Mouse (Mus musculus): ENCODE data around the gene Entpd1. TPM values are rescaled to one million over a fixed set of nuclear protein-coding genes. Genes with fewer than 3 reads are reported as not detected.

The Entpd1 gene
- polyA plus RNA-seq, 1 experiment from 2014 or later = 13.1 TPM

DNA sequence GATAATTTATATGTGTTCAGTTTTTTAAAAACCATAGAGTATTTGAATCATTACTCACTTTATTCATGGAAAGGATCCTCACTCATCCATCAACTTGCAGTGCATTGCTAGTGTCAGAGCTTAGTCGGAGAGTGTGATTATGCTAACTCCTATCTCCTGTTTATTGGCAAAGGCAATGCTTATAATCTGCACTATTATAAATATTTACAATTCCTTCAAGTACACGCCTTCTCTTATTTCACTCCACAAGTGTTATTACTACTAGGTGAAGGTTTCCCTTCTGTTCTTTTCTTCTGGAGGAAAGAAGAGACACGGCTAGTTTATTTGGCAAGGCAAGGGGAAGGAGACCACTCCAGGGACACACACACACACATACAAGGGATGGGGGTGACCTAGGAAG, 20.0 kb downstream of the Entpd1 start:
- Histone ChIP-seq H3K4me3 (ENCODE audit: low read depth, low read length) (no peak overlapping the region), H3K9ac (ENCODE audit: low read depth, low read length) (no peak overlapping the region), H3K9me3 (replicated peaks; ENCODE audit: control insufficient read depth, low read length) (no peaks in the 10 kb centered on the region), H3K27ac (ENCODE audit: low read depth, low read length) (no peak overlapping the region), H3K4me1 (ENCODE audit: control insufficient read depth, insufficient read depth, low read length) (no peaks in the 10 kb centered on the region), H3K27me3 (ENCODE audit: control insufficient read depth, insufficient read depth, low read length) (no peaks in the 10 kb centered on the region), H3K36me3 (ENCODE audit: control insufficient read depth, insufficient read depth, low read length) (no peaks in the 10 kb centered on the region), H3K4me2 (no peak overlapping the region)
- 63% methylated on average over 3 of the region's 3 CpGs for WGBS (ENCODE audit: insufficient replicate concordance)
- no peak for ATAC-seq (replicated peaks; ENCODE audit: insufficient number of reproducible peaks, low FRiP score, low TSS enrichment)

- Histone ChIP-seq H3K27ac (ENCODE audit: low read depth, low read length) (no peak overlapping the region), H3K4me2 (no peak overlapping the region), H3K9me3 (replicated peaks; ENCODE audit: control insufficient read depth, low read length) (no peaks in the 10 kb centered on the region), H3K4me1 (ENCODE audit: control insufficient read depth, insufficient read depth, low read length) (no peaks in the 10 kb centered on the region), H3K9ac (ENCODE audit: low read depth, low read length) (no peak overlapping the region), H3K27me3 (ENCODE audit: control insufficient read depth, insufficient read depth, low read length) (no peaks in the 10 kb centered on the region), H3K36me3 (ENCODE audit: control insufficient read depth, insufficient read depth, low read length) (no peaks in the 10 kb centered on the region), H3K4me3 (ENCODE audit: low read depth, low read length) (no peak overlapping the region)
- ATAC-seq (replicated peaks; ENCODE audit: insufficient number of reproducible peaks, low FRiP score, low TSS enrichment) = no peak
- whole genome bisulfite sequencing (ENCODE audit: insufficient replicate concordance) = 78% methylated on average over 5 of the region's 5 CpGs
These were observed 20.5 kb downstream of the Entpd1 start for GRCm38 (mm10) chr19:40632668-40633067.

DNA sequence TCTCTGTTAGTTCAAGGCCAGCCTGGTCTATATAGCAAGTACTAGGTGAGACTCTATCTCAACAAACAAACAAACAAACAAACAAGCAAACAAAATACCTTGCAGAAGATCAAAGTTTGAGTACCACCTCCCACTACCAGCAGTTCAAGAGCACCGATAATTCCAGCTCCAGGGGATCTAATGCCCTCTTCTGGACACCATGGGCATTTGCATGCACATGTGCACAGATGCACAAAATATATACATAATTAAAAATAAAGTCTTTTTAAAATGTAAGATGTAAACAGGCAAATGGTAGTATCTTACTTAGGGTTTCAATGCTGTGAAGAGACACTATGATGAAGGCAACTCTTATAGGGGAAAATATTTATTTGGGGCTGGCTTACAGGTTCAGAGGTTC, 21.0 kb downstream of the Entpd1 start:
- Histone ChIP-seq H3K4me2 (no peak overlapping the region), H3K9ac (ENCODE audit: low read depth, low read length) (no peak overlapping the region), H3K4me3 (ENCODE audit: low read depth, low read length) (no peak overlapping the region), H3K9me3 (replicated peaks; ENCODE audit: control insufficient read depth, low read length) (no peaks in the 10 kb centered on the region), H3K27me3 (ENCODE audit: control insufficient read depth, insufficient read depth, low read length) (no peaks in the 10 kb centered on the region), H3K27ac (ENCODE audit: low read depth, low read length) (no peak overlapping the region), H3K36me3 (ENCODE audit: control insufficient read depth, insufficient read depth, low read length) (no peaks in the 10 kb centered on the region), H3K4me1 (ENCODE audit: control insufficient read depth, insufficient read depth, low read length) (no peaks in the 10 kb centered on the region)
- 58% methylated on average over 1 of the region's 1 CpGs for WGBS (ENCODE audit: insufficient replicate concordance)
- no peak for ATAC-seq (replicated peaks; ENCODE audit: insufficient number of reproducible peaks, low FRiP score, low TSS enrichment)

GRCm38 (mm10) chr19:40637091-40637490, 24.9 kb downstream of the Entpd1 start:
- no peak overlapping the region for H3K4me2 ChIP-seq
- no peak overlapping the region for H3K27ac ChIP-seq (ENCODE audit: low read depth, low read length)
- H3K4me3 ChIP-seq (ENCODE audit: low read depth, low read length) = no peak overlapping the region
- 35% methylated on average over 4 of the region's 4 CpGs for WGBS (ENCODE audit: insufficient replicate concordance)
- no peaks in the 10 kb centered on the region for H3K9me3 ChIP-seq (replicated peaks; ENCODE audit: control insufficient read depth, low read length)
- no peak for ATAC-seq (replicated peaks; ENCODE audit: insufficient number of reproducible peaks, low FRiP score, low TSS enrichment)
- H3K4me1 ChIP-seq (ENCODE audit: control insufficient read depth, insufficient read depth, low read length) = no peaks in the 10 kb centered on the region
- H3K27me3 ChIP-seq (ENCODE audit: control insufficient read depth, insufficient read depth, low read length) = no peaks in the 10 kb centered on the region
- H3K9ac ChIP-seq (ENCODE audit: low read depth, low read length) = no peak overlapping the region
- no peaks in the 10 kb centered on the region for H3K36me3 ChIP-seq (ENCODE audit: control insufficient read depth, insufficient read depth, low read length)

GRCm38 (mm10) chr19:40637601-40638000, 25.4 kb downstream of the Entpd1 start:
- Histone ChIP-seq H3K36me3 (ENCODE audit: control insufficient read depth, insufficient read depth, low read length) (no peaks in the 10 kb centered on the region), H3K27ac (ENCODE audit: low read depth, low read length) (no peak overlapping the region), H3K4me3 (ENCODE audit: low read depth, low read length) (no peak overlapping the region), H3K4me2 (no peak overlapping the region), H3K27me3 (ENCODE audit: control insufficient read depth, insufficient read depth, low read length) (no peaks in the 10 kb centered on the region), H3K9me3 (replicated peaks; ENCODE audit: control insufficient read depth, low read length) (no peaks in the 10 kb centered on the region), H3K9ac (ENCODE audit: low read depth, low read length) (no peak overlapping the region), H3K4me1 (ENCODE audit: control insufficient read depth, insufficient read depth, low read length) (no peaks in the 10 kb centered on the region)
- no peak for ATAC-seq (replicated peaks; ENCODE audit: insufficient number of reproducible peaks, low FRiP score, low TSS enrichment)
- WGBS (ENCODE audit: insufficient replicate concordance) = 58% methylated on average over 7 of the region's 7 CpGs

DNA sequence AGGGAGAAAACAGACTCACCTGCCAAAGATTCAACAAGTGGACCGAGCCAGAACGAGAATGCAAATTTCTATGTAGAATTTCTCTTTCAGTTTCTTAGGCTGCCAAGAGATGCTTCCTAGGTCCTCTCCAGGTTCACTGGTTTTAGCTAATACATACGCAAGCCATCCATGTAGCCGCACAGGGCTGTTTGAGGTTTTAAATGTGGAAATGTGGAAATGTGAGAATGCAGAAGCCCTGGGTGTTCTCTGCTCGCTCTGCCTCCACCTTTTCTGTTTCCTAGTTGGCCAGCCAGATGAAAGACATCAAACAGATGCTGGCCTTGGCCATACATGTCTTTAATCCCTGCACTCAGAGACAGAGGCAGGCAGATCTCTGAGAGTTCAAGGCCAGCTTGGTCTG, 26.4 kb downstream of the Entpd1 start:
- no peaks in the 10 kb centered on the region for H3K27me3 ChIP-seq (ENCODE audit: control insufficient read depth, insufficient read depth, low read length)
- 79% methylated on average over 5 of the region's 5 CpGs for WGBS (ENCODE audit: insufficient replicate concordance)
- ATAC-seq (replicated peaks; ENCODE audit: insufficient number of reproducible peaks, low FRiP score, low TSS enrichment) = no peak
- no peak overlapping the region for H3K4me3 ChIP-seq (ENCODE audit: low read depth, low read length)
- H3K36me3 ChIP-seq (ENCODE audit: control insufficient read depth, insufficient read depth, low read length) = no peaks in the 10 kb centered on the region
- H3K9me3 ChIP-seq (replicated peaks; ENCODE audit: control insufficient read depth, low read length) = no peaks in the 10 kb centered on the region
- no peak overlapping the region for H3K4me2 ChIP-seq
- no peak overlapping the region for H3K9ac ChIP-seq (ENCODE audit: low read depth, low read length)
- H3K27ac ChIP-seq (ENCODE audit: low read depth, low read length) = no peak overlapping the region
- no peaks in the 10 kb centered on the region for H3K4me1 ChIP-seq (ENCODE audit: control insufficient read depth, insufficient read depth, low read length)

DNA sequence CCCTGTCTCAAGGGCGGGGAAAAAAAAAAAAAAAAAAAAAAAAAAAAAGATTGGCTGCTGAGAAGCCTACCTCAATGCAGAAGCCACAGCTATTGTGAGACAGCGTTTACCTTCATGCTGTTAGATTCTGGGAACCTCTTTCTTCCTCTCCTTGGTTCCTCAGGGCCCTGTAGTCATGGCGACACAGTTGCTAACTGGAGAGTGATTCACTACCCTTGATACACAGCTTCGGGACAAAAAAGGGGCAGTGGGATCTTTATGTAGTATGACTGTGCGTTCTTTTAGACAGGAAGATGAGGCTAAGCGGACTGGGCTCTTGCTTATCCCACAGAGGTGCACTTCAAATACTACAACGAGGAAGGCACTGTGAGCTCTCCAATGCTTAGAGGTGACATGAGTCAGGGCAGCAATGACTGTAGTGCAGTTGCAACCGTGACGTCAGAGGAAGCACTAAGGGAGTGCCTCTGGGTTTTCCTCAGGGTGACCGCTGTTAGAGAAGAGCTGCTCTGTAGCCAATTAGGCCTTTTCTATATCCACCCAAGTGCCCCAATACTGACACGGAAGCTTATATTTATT, 27.7 kb downstream of the Entpd1 start:
- no peak for ATAC-seq (replicated peaks; ENCODE audit: insufficient number of reproducible peaks, low FRiP score, low TSS enrichment)
- H3K9me3 ChIP-seq (replicated peaks; ENCODE audit: control insufficient read depth, low read length) = no peaks in the 10 kb centered on the region
- WGBS (ENCODE audit: insufficient replicate concordance) = 77% methylated on average over 11 of the region's 11 CpGs
- H3K4me3 ChIP-seq (ENCODE audit: low read depth, low read length) = no peak overlapping the region
- no peak overlapping the region for H3K27ac ChIP-seq (ENCODE audit: low read depth, low read length)
- no peaks in the 10 kb centered on the region for H3K4me1 ChIP-seq (ENCODE audit: control insufficient read depth, insufficient read depth, low read length)
- no peak overlapping the region for H3K4me2 ChIP-seq
- no peaks in the 10 kb centered on the region for H3K36me3 ChIP-seq (ENCODE audit: control insufficient read depth, insufficient read depth, low read length)
- no peak overlapping the region for H3K9ac ChIP-seq (ENCODE audit: low read depth, low read length)
- no peaks in the 10 kb centered on the region for H3K27me3 ChIP-seq (ENCODE audit: control insufficient read depth, insufficient read depth, low read length)

DNA sequence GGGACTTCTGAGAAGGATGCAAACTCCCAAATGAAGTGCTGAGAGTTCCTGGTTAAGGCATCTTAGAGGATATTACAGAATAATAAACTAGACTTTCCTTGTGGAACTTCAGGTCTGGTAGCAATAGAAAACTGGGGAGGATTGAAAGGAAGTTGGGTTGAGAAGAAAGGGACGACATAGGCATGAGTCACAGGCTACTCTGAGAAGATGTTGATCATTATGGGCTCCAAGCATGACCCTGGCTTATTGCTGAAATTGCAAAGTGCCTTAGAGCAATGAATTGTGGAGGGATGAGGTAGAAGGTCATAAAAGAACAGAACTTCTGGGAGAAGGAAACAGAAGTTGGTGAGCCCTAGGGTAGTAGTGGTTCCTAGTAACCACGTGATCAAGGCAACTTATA, 28.6 kb downstream of the Entpd1 start:
- Histone ChIP-seq H3K27ac (ENCODE audit: low read depth, low read length) (no peak overlapping the region), H3K27me3 (ENCODE audit: control insufficient read depth, insufficient read depth, low read length) (no peaks in the 10 kb centered on the region), H3K9me3 (replicated peaks; ENCODE audit: control insufficient read depth, low read length) (no peaks in the 10 kb centered on the region), H3K4me2 (no peak overlapping the region), H3K36me3 (ENCODE audit: control insufficient read depth, insufficient read depth, low read length) (no peaks in the 10 kb centered on the region), H3K4me1 (ENCODE audit: control insufficient read depth, insufficient read depth, low read length) (no peaks in the 10 kb centered on the region), H3K9ac (ENCODE audit: low read depth, low read length) (no peak overlapping the region), H3K4me3 (ENCODE audit: low read depth, low read length) (no peak overlapping the region)
- 75% methylated on average over 2 of the region's 2 CpGs for WGBS (ENCODE audit: insufficient replicate concordance)
- no peak for ATAC-seq (replicated peaks; ENCODE audit: insufficient number of reproducible peaks, low FRiP score, low TSS enrichment)

DNA sequence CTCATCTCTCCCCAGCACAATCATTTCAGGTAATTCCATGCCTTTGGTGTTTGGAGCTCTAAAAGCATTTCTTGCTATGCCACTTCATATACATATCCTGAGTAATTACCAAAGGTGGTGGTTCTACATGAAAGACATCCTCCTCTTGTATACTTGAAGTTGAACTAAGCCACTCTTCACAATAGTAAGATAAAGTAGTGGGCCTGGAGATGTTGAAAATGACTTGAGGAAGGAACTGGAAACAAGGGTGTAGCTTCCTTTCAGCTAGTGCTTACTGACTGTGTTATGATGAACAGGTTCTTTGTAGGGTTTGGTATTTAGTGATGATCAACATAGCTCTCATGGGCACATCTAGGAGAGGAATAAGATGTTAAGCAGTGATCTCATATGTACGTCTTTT, 31.7 kb downstream of the Entpd1 start:
- H3K9ac ChIP-seq (ENCODE audit: low read depth, low read length) = no peak overlapping the region
- H3K27me3 ChIP-seq (ENCODE audit: control insufficient read depth, insufficient read depth, low read length) = no peaks in the 10 kb centered on the region
- no peak overlapping the region for H3K4me2 ChIP-seq
- 90% methylated on average over 1 of the region's 1 CpGs for WGBS (ENCODE audit: insufficient replicate concordance)
- H3K27ac ChIP-seq (ENCODE audit: low read depth, low read length) = no peak overlapping the region
- no peaks in the 10 kb centered on the region for H3K36me3 ChIP-seq (ENCODE audit: control insufficient read depth, insufficient read depth, low read length)
- H3K4me1 ChIP-seq (ENCODE audit: control insufficient read depth, insufficient read depth, low read length) = peaks cover 10% of the 10 kb centered on the region
- no peaks in the 10 kb centered on the region for H3K9me3 ChIP-seq (replicated peaks; ENCODE audit: control insufficient read depth, low read length)
- H3K4me3 ChIP-seq (ENCODE audit: low read depth, low read length) = no peak overlapping the region
- no peak for ATAC-seq (replicated peaks; ENCODE audit: insufficient number of reproducible peaks, low FRiP score, low TSS enrichment)

Measured in heart, embryonic 11.5 days (tissue).